Mouse (Mus musculus) limb, embryonic 11.5 days (tissue): ENCODE results near the gene Ifi47. TPM values are rescaled to one million over a fixed set of nuclear protein-coding genes. Genes with fewer than 3 reads are reported as not detected.

Source experiments
- ATAC-seq: fragments of 200-750 bp; cut with Nextera tagmentation; 2 replicates; pipeline ENCODE4 v1.8.0; 2017; ENCODE audit warnings: low read depth; ENCODE audit not compliant: insufficient number of reproducible peaks, low FRiP score, low TSS enrichment
- DNase-seq: peaks from one replicate; pipeline ENCODE4 v3.0.0-alpha.2; 2015; ENCODE audit warnings: low spot score
- H3K27ac ChIP-seq: fragments of 300-500 bp; sonication (generic); replicated peaks from 2 replicates; pipeline ENCODE4 v1.5.1; 2014; ENCODE audit warnings: low read depth, mild to moderate bottlenecking, low read length
- H3K27me3 ChIP-seq: fragments of 300-500 bp; sonication (generic); 2 replicates; pipeline ENCODE4 v1.6.1; 2014; ENCODE audit warnings: mild to moderate bottlenecking, low read length, mixed read lengths; ENCODE audit not compliant: control insufficient read depth, insufficient read depth
- H3K36me3 ChIP-seq: fragments of 300-500 bp; sonication (generic); 2 replicates; pipeline ENCODE4 v1.6.1; 2014; ENCODE audit warnings: mild to moderate bottlenecking, low read length, moderate library complexity, mixed read lengths; ENCODE audit not compliant: control insufficient read depth, insufficient read depth
- H3K4me1 ChIP-seq: fragments of 300-500 bp; sonication (generic); 2 replicates; pipeline ENCODE4 v1.6.1; 2014; ENCODE audit warnings: low read length, mixed read lengths; ENCODE audit not compliant: control insufficient read depth, insufficient read depth
- H3K4me2 ChIP-seq: fragments of 300-500 bp; sonication (generic); 2 replicates; pipeline ENCODE4 v1.6.1; 2014; ENCODE audit warnings: low read depth, mild to moderate bottlenecking, moderate library complexity; ENCODE audit not compliant: severe bottlenecking
- H3K4me3 ChIP-seq: fragments of 300-500 bp; sonication (generic); 2 replicates; pipeline ENCODE4 v1.5.1; 2014; ENCODE audit warnings: low read depth, low read length
- H3K9ac ChIP-seq: fragments of 300-500 bp; sonication (generic); 2 replicates; pipeline ENCODE4 v1.6.1; 2014; ENCODE audit warnings: mild to moderate bottlenecking, low read length
- H3K9me3 ChIP-seq: fragments of 300-500 bp; sonication (generic); 2 replicates; pipeline ENCODE4 v1.6.1; 2016; ENCODE audit warnings: low read length; ENCODE audit not compliant: control insufficient read depth
- WGBS: fragments of 180-500 bp; shearing (Covaris S2); extraction: QIAGEN DNeasy Blood & Tissue Kit; methylation state at CpG from one replicate; pipeline ENCODE4 v1.1.7; 2014; 5-methylcytosine and 5-hydroxymethylcytosine counted together
- polyA plus RNA-seq: library from polyadenylated mRNA; unstranded; fragments of >200 nt; fragmentation: Nextera tagmentation; extraction: Ambion mirVana; gene quantifications from 2 replicates; pipeline ENCODE4 v1.2.1, GENCODE M21; 2014

Gene Ifi47
- polyA plus RNA-seq, 1 experiment from 2014 or later, result 0.51 TPM

GRCm38 (mm10) chr11:49111000-49111399 is 34.6 kb downstream of the Ifi47 start:
- no peak overlapping the region for H3K4me3 ChIP-seq
- no peaks in the 10 kb centered on the region for H3K9me3 ChIP-seq
- no peaks in the 10 kb centered on the region for H3K36me3 ChIP-seq
- DNase-seq (no peak), ATAC-seq (no peak)
- no peak overlapping the region for H3K27ac ChIP-seq
- no peaks in the 10 kb centered on the region for H3K27me3 ChIP-seq
- no peaks in the 10 kb centered on the region for H3K4me1 ChIP-seq
- 75% methylated on average over 1 of the region's 1 CpGs for WGBS
- no peak overlapping the region for H3K9ac ChIP-seq
- H3K4me2 ChIP-seq, result no peak overlapping the region

- DNase-seq, result no peak
Observed at GRCm38 (mm10) chr11:49112624-49113219, 36.3 kb downstream of the Ifi47 start.

GRCm38 (mm10) chr11:49114158-49114557 is 37.8 kb downstream of the Ifi47 start:
- no peak overlapping the region for H3K4me3 ChIP-seq
- no peaks in the 10 kb centered on the region for H3K27me3 ChIP-seq
- DNase-seq, result no peak
- no peak for ATAC-seq
- no peaks in the 10 kb centered on the region for H3K4me1 ChIP-seq
- no peaks in the 10 kb centered on the region for H3K36me3 ChIP-seq
- no peaks in the 10 kb centered on the region for H3K9me3 ChIP-seq
- H3K9ac ChIP-seq, result no peak overlapping the region
- no peak overlapping the region for H3K4me2 ChIP-seq
- WGBS, result 75% methylated on average over 2 of the region's 2 CpGs
- H3K27ac ChIP-seq, result no peak overlapping the region

More at GRCm38 (mm10) chr11:49112624-49113219, 36.3 kb downstream of the Ifi47 start:
- 84% methylated on average over 6 of the region's 6 CpGs for WGBS
- H3K27me3 ChIP-seq, result no peaks in the 10 kb centered on the region
- no peaks in the 10 kb centered on the region for H3K4me1 ChIP-seq
- H3K27ac ChIP-seq, result no peak overlapping the region
- H3K4me2 ChIP-seq, result no peak overlapping the region
- no peak overlapping the region for H3K9ac ChIP-seq
- no peak for ATAC-seq
- H3K9me3 ChIP-seq, result no peaks in the 10 kb centered on the region
- no peak overlapping the region for H3K4me3 ChIP-seq
- H3K36me3 ChIP-seq, result no peaks in the 10 kb centered on the region

- no peak for ATAC-seq
- no peaks in the 10 kb centered on the region for H3K27me3 ChIP-seq
- no peaks in the 10 kb centered on the region for H3K36me3 ChIP-seq
- H3K9me3 ChIP-seq, result no peaks in the 10 kb centered on the region
- H3K27ac ChIP-seq, result no peak within 1 kb of the TSS
- no peak within 1 kb of the TSS for H3K9ac ChIP-seq
- H3K4me2 ChIP-seq, result no peak within 1 kb of the TSS
- no peak for DNase-seq
- H3K4me3 ChIP-seq, result no peak within 1 kb of the TSS
- H3K4me1 ChIP-seq, result no peaks in the 10 kb centered on the region
Observed at GRCm38 (mm10) chr11:49114774-49115173, 38.4 kb downstream of the Ifi47 start, which contains the start of gene Olfr1396. Gene Olfr1396 (minus strand): TSS chr11:49114874.

- Histone ChIP-seq H3K9ac (no peak overlapping the region), H3K4me2 (no peak overlapping the region), H3K4me1 (no peaks in the 10 kb centered on the region), H3K9me3 (no peaks in the 10 kb centered on the region), H3K27ac (no peak overlapping the region), H3K27me3 (no peaks in the 10 kb centered on the region), H3K36me3 (no peaks in the 10 kb centered on the region), H3K4me3 (no peak overlapping the region)
- 88% methylated on average over 3 of the region's 3 CpGs for WGBS
- ATAC-seq (no peak), DNase-seq (no peak)
Observed at GRCm38 (mm10) chr11:49119635-49120034, 43.2 kb downstream of the Ifi47 start.

- no peak overlapping the region for H3K9ac ChIP-seq
- no peaks in the 10 kb centered on the region for H3K4me1 ChIP-seq
- H3K27ac ChIP-seq, result no peak overlapping the region
- DNase-seq (no peak), ATAC-seq (no peak)
- 90% methylated on average over 2 of the region's 2 CpGs for WGBS
- H3K36me3 ChIP-seq, result no peaks in the 10 kb centered on the region
- H3K4me2 ChIP-seq, result no peak overlapping the region
- H3K4me3 ChIP-seq, result no peak overlapping the region
- H3K9me3 ChIP-seq, result no peaks in the 10 kb centered on the region
- no peaks in the 10 kb centered on the region for H3K27me3 ChIP-seq
Observed at GRCm38 (mm10) chr11:49124169-49124568, 47.8 kb downstream of the Ifi47 start.

- 95% methylated on average over 6 of the region's 6 CpGs for WGBS
- no peak for ATAC-seq
Observed at GRCm38 (mm10) chr11:49141974-49142373, 65.6 kb downstream of the Ifi47 start, which contains the start of gene Olfr1395. Gene Olfr1395 (plus strand): TSS chr11:49142274.

More at GRCm38 (mm10) chr11:49141974-49142373, 65.6 kb downstream of the Ifi47 start, which contains the start of gene Olfr1395:
- DNase-seq, result no peak
- H3K27me3 ChIP-seq, result no peaks in the 10 kb centered on the region
- H3K27ac ChIP-seq, result no peak within 1 kb of the TSS
- H3K36me3 ChIP-seq, result no peaks in the 10 kb centered on the region
- H3K4me3 ChIP-seq, result no peak within 1 kb of the TSS
- H3K4me1 ChIP-seq, result no peaks in the 10 kb centered on the region
- H3K9me3 ChIP-seq, result no peaks in the 10 kb centered on the region
- no peak within 1 kb of the TSS for H3K4me2 ChIP-seq
- no peak within 1 kb of the TSS for H3K9ac ChIP-seq
